Mouse (Mus musculus) olfactory bulb, adult 2 months (tissue): ENCODE measurements at regions not wholly inside any gene's neighbourhood (a gene's known extent, or its start where the extent isn't known, plus 50 kb on each side); places are given as distances from the start of the nearest gene placed in this dataset.

Experiments
- CTCF ChIP-seq: fragments of 200-500 bp; IDR thresholded peaks from 2 replicates; pipeline ENCODE4 v1.5.1; 2012; ENCODE audit warnings: low read depth, mild to moderate bottlenecking, low read length, moderate library complexity; ENCODE audit not compliant: insufficient read depth
- POLR2A ChIP-seq: fragments of 200-500 bp; IDR thresholded peaks from 2 replicates; pipeline ENCODE4 v1.6.1; 2012; ENCODE audit warnings: mild to moderate bottlenecking, low read depth, low read length, moderate library complexity; ENCODE audit not compliant: insufficient read depth

- no peak for TF ChIP-seq CTCF
- no peak for TF ChIP-seq POLR2A
Measured at GRCm38 (mm10) chrX:99537814-99538213, 66.7 kb upstream of the Pja1 start.
